Mouse (Mus musculus): ENCODE results near the gene Kif19a. TPM values are rescaled to one million over a fixed set of nuclear protein-coding genes. Genes with fewer than 3 reads are reported as not detected.

Kif19a gene
- polyA plus RNA-seq, 1 experiment from 2014 or later, result not detected

DNA sequence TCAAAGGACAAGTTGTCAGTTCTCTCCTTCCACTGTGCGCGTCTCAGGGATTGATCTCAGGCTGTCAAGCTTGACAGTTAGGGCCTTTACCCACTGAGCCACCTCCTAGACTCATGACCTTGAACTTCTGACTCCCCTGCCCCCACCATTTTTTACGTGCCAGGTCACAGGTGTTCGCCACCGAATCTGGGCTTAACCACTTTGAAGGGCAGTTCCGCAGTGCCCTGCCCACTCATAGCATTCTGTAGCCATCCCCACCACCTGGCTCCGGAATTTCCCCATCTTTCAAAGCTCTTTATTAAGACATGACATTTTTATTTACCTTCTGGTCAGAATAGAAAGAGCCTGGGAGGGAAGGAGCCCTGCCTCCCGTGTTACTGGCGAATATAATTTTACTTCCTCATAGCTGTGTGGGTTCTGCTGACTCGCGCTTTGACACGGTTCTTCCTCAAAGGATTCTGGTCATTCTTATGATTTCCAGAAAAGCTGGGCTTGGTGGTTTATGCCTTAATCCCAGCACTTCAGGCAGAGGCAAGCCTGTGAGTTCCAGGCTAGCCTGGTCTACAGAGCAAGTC, 17.5 kb upstream of the Kif19a start:
- Histone ChIP-seq H3K4me3 (ENCODE audit: low read depth, low read length) (no peak overlapping the region), H3K9ac (ENCODE audit: low read depth, low read length) (no peak overlapping the region), H3K4me1 (replicated peaks; ENCODE audit: control insufficient read depth, insufficient read depth, low read length) (no peaks in the 10 kb centered on the region), H3K27me3 (replicated peaks; ENCODE audit: control insufficient read depth, insufficient read depth, low read length) (no peaks in the 10 kb centered on the region), H3K9me3 (ENCODE audit: control insufficient read depth, low read length) (no peaks in the 10 kb centered on the region), H3K36me3 (ENCODE audit: control insufficient read depth, insufficient read depth, low read length) (no peaks in the 10 kb centered on the region), H3K27ac (ENCODE audit: low read depth, low read length) (no peak overlapping the region), H3K4me2 (no peak overlapping the region)
- DNase-seq (ENCODE audit: low spot score) (no peak), ATAC-seq (replicated peaks; ENCODE audit: low FRiP score) (no peak)
- 70% methylated on average over 12 of the region's 12 CpGs for WGBS

DNA sequence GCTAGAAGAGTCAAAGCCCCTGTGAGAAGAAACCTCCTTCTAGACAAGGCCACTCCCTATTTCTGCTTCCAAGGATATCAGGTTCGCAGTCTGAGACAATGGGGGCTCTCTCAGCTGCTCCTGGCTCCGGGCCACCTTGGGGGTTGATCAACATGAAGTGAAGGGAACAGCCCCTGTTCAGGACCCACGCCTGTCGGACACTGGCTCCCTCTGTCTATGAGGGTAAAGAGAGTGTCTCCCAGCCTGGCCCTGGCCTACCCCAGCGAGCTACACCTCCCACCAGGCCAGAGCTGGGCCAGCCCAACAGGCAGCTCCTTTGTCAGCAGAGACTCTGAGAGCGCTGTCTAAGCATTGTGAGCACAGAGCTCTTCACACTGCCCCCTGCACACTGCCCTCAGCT, 4.7 kb downstream of the Kif19a start:
- H3K27ac ChIP-seq (ENCODE audit: low read depth, low read length), result no peak overlapping the region
- H3K9me3 ChIP-seq (ENCODE audit: control insufficient read depth, low read length), result no peaks in the 10 kb centered on the region
- H3K36me3 ChIP-seq (ENCODE audit: control insufficient read depth, insufficient read depth, low read length), result no peaks in the 10 kb centered on the region
- H3K9ac ChIP-seq (ENCODE audit: low read depth, low read length), result no peak overlapping the region
- DNase-seq (ENCODE audit: low spot score), result no peak
- no peaks in the 10 kb centered on the region for H3K4me1 ChIP-seq (replicated peaks; ENCODE audit: control insufficient read depth, insufficient read depth, low read length)
- no peak overlapping the region for H3K4me3 ChIP-seq (ENCODE audit: low read depth, low read length)
- WGBS, result 61% methylated on average over 6 of the region's 6 CpGs
- H3K4me2 ChIP-seq, result no peak overlapping the region
- ATAC-seq (replicated peaks; ENCODE audit: low FRiP score), result no peak
- peaks cover 26% of the 10 kb centered on the region for H3K27me3 ChIP-seq (replicated peaks; ENCODE audit: control insufficient read depth, insufficient read depth, low read length)

DNA sequence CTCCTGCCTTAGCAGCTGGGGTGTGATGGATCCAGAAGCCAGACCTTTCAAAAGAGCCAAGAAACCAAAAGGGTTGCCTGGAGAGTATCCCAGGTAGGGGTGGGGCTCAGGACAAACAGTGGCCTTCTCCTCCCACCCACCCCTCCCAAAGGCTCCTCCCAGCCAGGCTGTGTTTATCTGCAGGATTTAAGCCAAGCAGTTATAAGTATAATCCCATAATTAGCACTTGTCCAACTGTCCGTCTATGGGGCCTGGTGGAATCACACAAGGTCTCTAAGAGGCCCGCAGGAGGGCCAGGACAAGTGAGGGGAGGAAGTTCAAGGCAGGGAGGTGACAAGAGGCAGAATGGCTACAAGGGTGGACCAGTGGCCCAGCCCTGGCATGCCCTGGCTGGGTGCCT, 6.7 kb downstream of the Kif19a start:
- no peak for ATAC-seq (replicated peaks; ENCODE audit: low FRiP score)
- no peaks in the 10 kb centered on the region for H3K4me1 ChIP-seq (replicated peaks; ENCODE audit: control insufficient read depth, insufficient read depth, low read length)
- peaks cover 12% of the 10 kb centered on the region for H3K27me3 ChIP-seq (replicated peaks; ENCODE audit: control insufficient read depth, insufficient read depth, low read length)

DNA sequence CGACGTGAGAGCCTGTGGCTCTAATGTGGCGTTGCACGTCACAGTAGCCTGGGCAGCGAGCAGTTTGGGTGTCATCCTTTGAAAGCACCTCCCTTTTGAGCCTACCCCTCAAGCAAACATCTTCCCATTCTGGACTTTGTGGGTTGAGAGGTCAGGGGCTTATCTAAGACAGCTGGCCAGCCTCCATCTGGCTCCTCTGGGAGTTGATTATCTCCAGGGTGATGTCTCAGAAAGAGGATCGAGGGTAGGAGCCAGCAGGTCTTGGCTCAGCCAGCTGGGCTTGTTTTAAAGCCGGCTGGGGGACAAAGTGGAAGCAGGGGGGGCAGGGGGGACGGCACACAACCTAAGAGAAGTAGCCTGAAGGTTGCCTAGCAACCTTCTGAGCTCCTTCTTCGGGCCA, 14.9 kb downstream of the Kif19a start:
- no peak for ATAC-seq (replicated peaks; ENCODE audit: low FRiP score)
- Histone ChIP-seq H3K27ac (ENCODE audit: low read depth, low read length) (no peak overlapping the region), H3K4me2 (no peak overlapping the region), H3K27me3 (replicated peaks; ENCODE audit: control insufficient read depth, insufficient read depth, low read length) (peaks cover 25% of the 10 kb centered on the region), H3K4me3 (ENCODE audit: low read depth, low read length) (no peak overlapping the region), H3K9me3 (ENCODE audit: control insufficient read depth, low read length) (no peaks in the 10 kb centered on the region), H3K36me3 (ENCODE audit: control insufficient read depth, insufficient read depth, low read length) (no peaks in the 10 kb centered on the region), H3K9ac (ENCODE audit: low read depth, low read length) (no peak overlapping the region), H3K4me1 (replicated peaks; ENCODE audit: control insufficient read depth, insufficient read depth, low read length) (no peaks in the 10 kb centered on the region)
- WGBS, result 33% methylated on average over 9 of the region's 9 CpGs
- no peak for DNase-seq (ENCODE audit: low spot score)

More for the DNA sequence above, 6.7 kb downstream of the Kif19a start:
- Histone ChIP-seq H3K27ac (ENCODE audit: low read depth, low read length) (no peak overlapping the region), H3K9me3 (ENCODE audit: control insufficient read depth, low read length) (no peaks in the 10 kb centered on the region), H3K9ac (ENCODE audit: low read depth, low read length) (no peak overlapping the region), H3K36me3 (ENCODE audit: control insufficient read depth, insufficient read depth, low read length) (no peaks in the 10 kb centered on the region), H3K4me2 (no peak overlapping the region), H3K4me3 (ENCODE audit: low read depth, low read length) (no peak overlapping the region)
- 62% methylated on average over 2 of the region's 2 CpGs for WGBS
- no peak for DNase-seq (ENCODE audit: low spot score)

DNA sequence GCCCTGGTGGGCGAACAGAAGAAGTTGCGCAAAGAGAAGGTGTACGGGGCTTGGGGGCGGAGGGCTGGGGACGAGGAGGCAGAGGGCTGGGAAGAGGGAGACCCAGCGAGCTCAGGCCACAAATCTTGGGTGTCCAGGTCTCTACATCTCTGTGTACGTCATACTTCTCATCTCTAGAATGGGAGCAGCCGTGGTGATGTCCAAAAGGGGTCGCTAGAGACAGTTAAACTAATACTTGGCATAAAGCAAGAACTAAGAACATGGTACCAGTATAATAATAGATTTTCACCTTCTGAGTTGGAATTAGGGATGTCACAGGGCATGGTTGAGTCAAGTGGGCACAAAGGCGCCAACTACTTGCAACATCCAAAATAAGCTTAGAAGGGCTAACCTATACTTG, 20.7 kb downstream of the Kif19a start:
- Histone ChIP-seq H3K36me3 (ENCODE audit: control insufficient read depth, insufficient read depth, low read length) (no peaks in the 10 kb centered on the region), H3K9ac (ENCODE audit: low read depth, low read length) (no peak overlapping the region), H3K9me3 (ENCODE audit: control insufficient read depth, low read length) (no peaks in the 10 kb centered on the region), H3K4me1 (replicated peaks; ENCODE audit: control insufficient read depth, insufficient read depth, low read length) (peaks cover 6% of the 10 kb centered on the region), H3K4me3 (ENCODE audit: low read depth, low read length) (no peak overlapping the region), H3K27me3 (replicated peaks; ENCODE audit: control insufficient read depth, insufficient read depth, low read length) (peaks cover 78% of the 10 kb centered on the region), H3K27ac (ENCODE audit: low read depth, low read length) (no peak overlapping the region), H3K4me2 (peak overlapping the region; percentile 52)
- no peak for ATAC-seq (replicated peaks; ENCODE audit: low FRiP score)
- WGBS, result 40% methylated on average over 10 of the region's 10 CpGs
- no peak for DNase-seq (ENCODE audit: low spot score)

DNA sequence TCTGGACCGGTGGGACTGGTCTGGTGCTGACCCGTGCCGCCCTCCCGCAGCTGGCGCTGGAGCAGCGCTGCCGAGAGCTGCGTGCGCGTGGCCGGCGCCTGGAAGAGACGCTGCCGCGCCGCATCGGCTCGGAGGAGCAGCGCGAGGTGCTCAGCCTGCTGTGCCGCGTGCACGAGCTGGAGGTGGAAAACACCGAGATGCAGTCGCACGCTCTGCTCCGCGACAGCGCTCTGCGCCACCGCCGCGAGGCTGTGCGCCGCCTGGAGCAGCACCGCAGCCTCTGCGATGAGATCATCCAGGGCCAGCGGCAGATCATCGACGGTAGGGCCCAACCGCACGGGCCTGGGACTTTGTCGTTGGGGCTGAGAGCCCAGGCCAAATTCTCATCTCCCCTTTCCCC, 21.1 kb downstream of the Kif19a start:
- H3K9ac ChIP-seq (ENCODE audit: low read depth, low read length), result no peak overlapping the region
- 0 out of 2 replicates have a peak overlapping the region, but pooled peaks have one; percentile 17 for H3K4me3 ChIP-seq (ENCODE audit: low read depth, low read length)
- 5% methylated on average over 43 of the region's 43 CpGs for WGBS

DNA sequence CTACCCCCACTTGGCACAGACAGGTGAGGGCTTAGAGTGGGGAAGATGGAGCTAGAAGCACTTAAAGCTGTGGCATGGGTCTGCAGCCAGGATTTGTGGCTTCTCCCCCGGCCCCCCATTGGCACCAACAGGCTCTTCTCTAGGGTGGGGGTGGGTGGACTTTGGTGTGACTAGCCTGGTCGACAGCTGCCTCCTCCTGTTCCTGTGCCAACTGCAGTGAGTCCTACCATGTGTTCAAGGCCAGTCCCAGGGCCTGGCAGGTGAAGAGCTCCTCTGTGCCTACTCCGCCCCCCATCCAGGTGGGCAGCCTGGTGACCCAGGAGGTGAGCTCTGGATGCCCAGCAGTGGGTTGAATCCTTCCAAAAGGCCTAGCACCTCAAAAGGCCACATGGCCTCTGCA, 22.4 kb downstream of the Kif19a start:
- ATAC-seq (replicated peaks; ENCODE audit: low FRiP score) (no peak), DNase-seq (ENCODE audit: low spot score) (no peak)
- no peak overlapping the region for H3K4me3 ChIP-seq (ENCODE audit: low read depth, low read length)
- no peak overlapping the region for H3K27ac ChIP-seq (ENCODE audit: low read depth, low read length)
- no peaks in the 10 kb centered on the region for H3K36me3 ChIP-seq (ENCODE audit: control insufficient read depth, insufficient read depth, low read length)
- WGBS, result 73% methylated on average over 3 of the region's 3 CpGs
- H3K27me3 ChIP-seq (replicated peaks; ENCODE audit: control insufficient read depth, insufficient read depth, low read length), result peaks cover 87% of the 10 kb centered on the region
- no peak overlapping the region for H3K4me2 ChIP-seq
- no peak overlapping the region for H3K9ac ChIP-seq (ENCODE audit: low read depth, low read length)
- peaks cover 14% of the 10 kb centered on the region for H3K4me1 ChIP-seq (replicated peaks; ENCODE audit: control insufficient read depth, insufficient read depth, low read length)
- H3K9me3 ChIP-seq (ENCODE audit: control insufficient read depth, low read length), result no peaks in the 10 kb centered on the region

More for the DNA sequence above, 21.1 kb downstream of the Kif19a start:
- no peak overlapping the region for H3K27ac ChIP-seq (ENCODE audit: low read depth, low read length)
- H3K36me3 ChIP-seq (ENCODE audit: control insufficient read depth, insufficient read depth, low read length), result no peaks in the 10 kb centered on the region
- H3K4me1 ChIP-seq (replicated peaks; ENCODE audit: control insufficient read depth, insufficient read depth, low read length), result peaks cover 6% of the 10 kb centered on the region
- DNase-seq (ENCODE audit: low spot score) (no peak), ATAC-seq (replicated peaks; ENCODE audit: low FRiP score) (no peak)
- H3K9me3 ChIP-seq (ENCODE audit: control insufficient read depth, low read length), result no peaks in the 10 kb centered on the region
- peaks cover 78% of the 10 kb centered on the region for H3K27me3 ChIP-seq (replicated peaks; ENCODE audit: control insufficient read depth, insufficient read depth, low read length)
- H3K4me2 ChIP-seq, result peak overlapping the region; percentile 52

DNA sequence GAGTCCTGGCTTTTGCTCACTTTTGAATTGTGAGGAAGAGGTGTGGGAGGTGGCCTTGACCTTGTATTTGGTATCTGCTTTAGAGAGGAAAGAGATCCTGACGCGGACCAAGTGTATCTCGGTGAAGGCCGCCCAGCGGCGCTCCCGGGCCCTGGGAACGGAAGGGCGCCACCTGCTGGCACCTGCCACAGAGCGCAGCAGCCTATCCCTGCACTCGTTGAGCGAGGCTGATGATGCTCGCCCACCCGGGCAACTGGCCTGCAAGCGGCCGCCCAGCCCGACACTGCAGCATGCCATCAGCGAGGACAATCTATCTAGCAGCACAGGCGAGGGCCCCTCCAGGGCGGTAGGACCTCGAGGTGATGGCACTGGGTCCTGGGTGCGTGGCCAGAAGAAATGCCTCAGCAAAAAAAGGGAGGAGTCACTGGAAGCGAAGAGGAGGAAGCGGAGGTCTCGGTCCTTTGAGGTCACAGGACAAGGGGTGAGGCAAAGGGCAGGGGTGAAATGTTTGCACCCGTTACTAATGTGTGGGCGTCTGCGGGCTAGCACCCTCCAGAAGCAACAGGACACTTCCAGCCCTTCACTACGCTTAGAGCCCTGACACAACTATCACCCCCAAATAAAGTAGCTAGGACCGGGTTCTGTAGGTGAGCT, 24.0 kb downstream of the Kif19a start:
- Histone ChIP-seq H3K4me3 (ENCODE audit: low read depth, low read length) (no peak overlapping the region), H3K9ac (ENCODE audit: low read depth, low read length) (no peak overlapping the region), H3K9me3 (ENCODE audit: control insufficient read depth, low read length) (no peaks in the 10 kb centered on the region), H3K4me2 (peak overlapping the region; percentile 38), H3K27me3 (replicated peaks; ENCODE audit: control insufficient read depth, insufficient read depth, low read length) (peaks cover 99% of the 10 kb centered on the region), H3K27ac (ENCODE audit: low read depth, low read length) (no peak overlapping the region), H3K36me3 (ENCODE audit: control insufficient read depth, insufficient read depth, low read length) (no peaks in the 10 kb centered on the region), H3K4me1 (replicated peaks; ENCODE audit: control insufficient read depth, insufficient read depth, low read length) (peaks cover 14% of the 10 kb centered on the region)
- 8% methylated on average over 30 of the region's 30 CpGs for WGBS
- DNase-seq (ENCODE audit: low spot score) (peak; percentile 82), ATAC-seq (replicated peaks; ENCODE audit: low FRiP score) (peak; percentile 46; the same call in 1 of the 2 replicates)

DNA sequence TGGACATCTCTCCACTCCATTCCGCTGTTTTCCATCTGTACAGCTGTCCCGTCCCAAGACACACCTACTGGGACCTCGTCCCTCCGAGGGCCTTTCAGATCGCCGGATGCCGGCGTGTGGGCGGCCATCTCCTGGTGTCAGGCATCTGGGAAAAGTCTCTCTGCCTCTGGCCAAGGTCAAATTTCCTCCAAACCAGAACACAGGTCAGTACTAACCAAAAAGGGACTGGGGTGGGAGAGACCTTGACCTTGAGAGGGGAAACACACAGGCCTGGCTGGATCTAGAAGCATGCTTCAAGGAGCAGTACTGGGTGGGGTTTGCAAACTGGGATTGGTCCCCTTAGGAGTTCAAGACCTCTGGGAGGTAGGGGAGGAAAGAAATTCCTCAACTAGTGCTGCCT, 24.5 kb downstream of the Kif19a start:
- ATAC-seq (replicated peaks; ENCODE audit: low FRiP score) (no peak), DNase-seq (ENCODE audit: low spot score) (no peak)
- Histone ChIP-seq H3K27me3 (replicated peaks; ENCODE audit: control insufficient read depth, insufficient read depth, low read length) (peaks cover 96% of the 10 kb centered on the region), H3K36me3 (ENCODE audit: control insufficient read depth, insufficient read depth, low read length) (no peaks in the 10 kb centered on the region), H3K9me3 (ENCODE audit: control insufficient read depth, low read length) (no peaks in the 10 kb centered on the region), H3K4me2 (no peak overlapping the region), H3K9ac (ENCODE audit: low read depth, low read length) (no peak overlapping the region), H3K4me1 (replicated peaks; ENCODE audit: control insufficient read depth, insufficient read depth, low read length) (peaks cover 14% of the 10 kb centered on the region), H3K4me3 (ENCODE audit: low read depth, low read length) (no peak overlapping the region), H3K27ac (ENCODE audit: low read depth, low read length) (no peak overlapping the region)
- 60% methylated on average over 9 of the region's 9 CpGs for WGBS
